Mouse (Mus musculus): Measurements from ENCODE around the gene Olfr1497.

DNA sequence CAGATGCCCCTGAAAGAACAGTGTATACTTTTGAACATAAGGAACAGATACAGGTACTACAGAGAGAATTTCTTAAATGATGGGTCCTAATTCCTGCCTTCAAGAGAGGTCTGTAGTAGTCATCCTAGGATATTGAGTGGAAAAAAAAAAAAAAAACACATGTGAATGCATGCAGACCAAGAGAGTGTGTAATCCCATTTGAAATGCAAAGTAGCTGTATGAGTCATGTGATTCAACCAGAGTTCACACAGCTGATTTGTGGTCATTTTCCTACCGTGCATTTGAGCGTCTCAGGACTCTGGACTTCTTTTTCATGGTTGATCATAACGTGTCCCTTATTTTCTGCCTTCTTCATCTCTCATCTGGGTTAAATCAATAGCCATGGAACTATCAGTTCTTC, 30.4 kb upstream of the Olfr1497 start:
- TF ChIP-seq POLR2A (IDR thresholded peaks at IDR 0.05; ENCODE audit: low read depth, low read length): no peak
- no peak for TF ChIP-seq CTCF (IDR thresholded peaks at IDR 0.05; ENCODE audit: extremely low read depth, insufficient read length, insufficient replicate concordance, low read depth, low read length)
